Mouse (Mus musculus): ENCODE results near the gene Actl7b. TPM values are rescaled to one million over a fixed set of nuclear protein-coding genes. Genes with fewer than 3 reads are reported as not detected.

Gene Actl7b
- polyA plus RNA-seq (2012; rRNA removed): 0.12 TPM in 1 of 2 replicates, not detected in the other

GRCm38 (mm10) chr4:56741041-56741493, at the start of gene Actl7b:
Gene Actl7b (minus strand): TSS chr4:56741443.
- no peaks in the 10 kb centered on the region for H3K27me3 ChIP-seq (ENCODE audit: control insufficient read depth, insufficient read depth, low read length)
- no peak for TF ChIP-seq POLR2A (IDR thresholded peaks at IDR 0.05; ENCODE audit: low read depth, low read length)
- no peak for TF ChIP-seq CTCF (IDR thresholded peaks at IDR 0.05; ENCODE audit: extremely low read depth, insufficient read depth, insufficient read length, insufficient replicate concordance)
- WGBS: 94% methylated on average over 13 of the region's 13 CpGs
- H3K4me1 ChIP-seq (ENCODE audit: control insufficient read depth, insufficient read depth, insufficient read length): no peaks in the 10 kb centered on the region
- H3K4me3 ChIP-seq (ENCODE audit: extremely low read depth, insufficient read depth, insufficient read length): no peak within 1 kb of the TSS
- no peaks in the 10 kb centered on the region for H3K36me3 ChIP-seq (ENCODE audit: control insufficient read depth, insufficient read depth, low read length)
- DNase-seq (ENCODE audit: low read depth in 1 of 2, low spot score in 2 of 2): no peak
- no peak within 1 kb of the TSS for H3K27ac ChIP-seq (ENCODE audit: insufficient read depth, low read length)

- H3K4me1 ChIP-seq (ENCODE audit: control insufficient read depth, insufficient read depth, insufficient read length): no peaks in the 10 kb centered on the region
- H3K36me3 ChIP-seq (ENCODE audit: control insufficient read depth, insufficient read depth, low read length): peaks cover 55% of the 10 kb centered on the region
- no peaks in the 10 kb centered on the region for H3K27me3 ChIP-seq (ENCODE audit: control insufficient read depth, insufficient read depth, low read length)
- TF ChIP-seq CTCF (IDR thresholded peaks at IDR 0.05; ENCODE audit: extremely low read depth, insufficient read depth, insufficient read length, insufficient replicate concordance) (no peak), POLR2A (IDR thresholded peaks at IDR 0.05; ENCODE audit: low read depth, low read length) (no peak)
- 80% methylated on average over 1 of the region's 1 CpGs for WGBS
- H3K27ac ChIP-seq (ENCODE audit: insufficient read depth, low read length): no peak overlapping the region
- DNase-seq (ENCODE audit: low read depth in 1 of 2, low spot score in 2 of 2): no peak
- no peak overlapping the region for H3K4me3 ChIP-seq (ENCODE audit: extremely low read depth, insufficient read depth, insufficient read length)
Observed at GRCm38 (mm10) chr4:56771065-56771464, 29.8 kb upstream of the Actl7b start.

DNA sequence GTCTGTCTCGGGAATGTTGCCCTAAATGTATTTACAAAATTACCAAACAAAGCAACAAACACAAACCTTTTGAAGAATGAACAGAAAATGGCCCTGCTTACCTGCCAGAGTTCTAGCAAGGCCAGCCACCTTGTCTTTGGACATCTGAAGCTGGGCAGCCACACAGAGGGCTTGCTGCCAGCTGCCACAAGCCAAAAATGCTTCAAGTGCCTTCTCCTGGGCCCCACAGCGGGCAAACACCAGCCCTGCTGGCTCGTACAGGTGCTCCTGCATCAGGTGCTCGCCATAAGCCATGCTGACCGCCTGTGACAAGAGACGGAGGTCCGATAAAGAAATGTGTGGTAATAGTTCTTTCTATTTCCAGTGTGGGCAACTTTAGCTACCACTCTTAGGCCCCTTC, 27.7 kb upstream of the Actl7b start:
- 95% methylated on average over 7 of the region's 7 CpGs for WGBS
- no peak overlapping the region for H3K4me3 ChIP-seq (ENCODE audit: extremely low read depth, insufficient read depth, insufficient read length)
- H3K27ac ChIP-seq (ENCODE audit: insufficient read depth, low read length): no peak overlapping the region
- DNase-seq (ENCODE audit: low read depth in 1 of 2, low spot score in 2 of 2): no peak
- no peaks in the 10 kb centered on the region for H3K4me1 ChIP-seq (ENCODE audit: control insufficient read depth, insufficient read depth, insufficient read length)
- H3K27me3 ChIP-seq (ENCODE audit: control insufficient read depth, insufficient read depth, low read length): no peaks in the 10 kb centered on the region
- H3K36me3 ChIP-seq (ENCODE audit: control insufficient read depth, insufficient read depth, low read length): peaks cover 57% of the 10 kb centered on the region
- TF ChIP-seq CTCF (IDR thresholded peaks at IDR 0.05; ENCODE audit: extremely low read depth, insufficient read depth, insufficient read length, insufficient replicate concordance) (no peak), POLR2A (IDR thresholded peaks at IDR 0.05; ENCODE audit: low read depth, low read length) (no peak)

DNA sequence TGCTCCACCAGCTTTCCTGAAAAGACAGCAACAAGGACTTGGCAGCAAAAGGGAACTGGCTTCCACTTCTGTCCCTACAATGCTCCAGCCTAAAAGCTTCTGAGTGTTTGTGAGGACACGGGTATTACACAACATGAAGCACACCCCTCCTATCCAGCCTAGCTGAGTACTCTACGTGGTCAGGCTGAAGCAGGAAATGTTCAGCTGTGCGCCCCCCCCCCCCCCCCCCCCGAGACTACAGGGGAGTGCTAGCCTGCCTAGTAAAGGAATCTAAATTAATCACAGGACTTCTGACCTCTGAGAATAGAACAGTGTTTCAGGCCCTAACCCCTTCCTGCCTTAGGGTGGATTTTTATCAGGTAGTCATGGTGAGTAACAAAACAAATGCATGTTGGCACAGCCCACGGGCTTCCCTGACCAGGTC, 26.6 kb upstream of the Actl7b start:
- no peak overlapping the region for H3K4me3 ChIP-seq (ENCODE audit: extremely low read depth, insufficient read depth, insufficient read length)

DNA sequence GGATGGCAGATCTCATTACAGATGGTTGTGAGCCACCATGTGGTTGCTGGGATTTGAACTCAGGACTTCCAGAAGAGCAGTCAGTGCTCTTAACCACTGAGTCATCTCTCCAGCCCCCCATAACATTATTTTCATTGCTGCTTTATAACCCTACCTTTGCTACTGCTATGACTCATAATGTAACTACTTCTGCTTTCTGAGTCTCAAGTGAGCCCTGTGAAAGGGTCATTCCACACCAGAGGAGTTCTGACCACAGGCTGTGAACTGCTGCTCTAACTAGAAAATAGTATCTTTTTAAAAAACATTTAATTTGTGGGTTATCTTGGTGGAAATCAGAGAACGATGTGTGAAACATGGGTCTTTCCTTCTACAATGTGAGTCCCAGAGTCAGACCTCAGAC, 16.4 kb upstream of the Actl7b start:
- Histone ChIP-seq H3K36me3 (ENCODE audit: control insufficient read depth, insufficient read depth, low read length) (peaks cover 43% of the 10 kb centered on the region), H3K4me3 (ENCODE audit: extremely low read depth, insufficient read depth, insufficient read length) (no peak overlapping the region), H3K4me1 (ENCODE audit: control insufficient read depth, insufficient read depth, insufficient read length) (no peaks in the 10 kb centered on the region; the same call in 1 of the 2 replicates), H3K27ac (ENCODE audit: insufficient read depth, low read length) (no peak overlapping the region), H3K27me3 (ENCODE audit: control insufficient read depth, insufficient read depth, low read length) (no peaks in the 10 kb centered on the region)
- TF ChIP-seq CTCF (IDR thresholded peaks at IDR 0.05; ENCODE audit: extremely low read depth, insufficient read depth, insufficient read length, insufficient replicate concordance): no peak
- no peak for TF ChIP-seq POLR2A (IDR thresholded peaks at IDR 0.05; ENCODE audit: low read depth, low read length)
- DNase-seq (ENCODE audit: low read depth in 1 of 2, low spot score in 2 of 2): no peak
- 74% methylated on average over 1 of the region's 1 CpGs for WGBS

More for the DNA sequence above, 26.6 kb upstream of the Actl7b start:
- WGBS: 63% methylated on average over 5 of the region's 5 CpGs
- no peaks in the 10 kb centered on the region for H3K4me1 ChIP-seq (ENCODE audit: control insufficient read depth, insufficient read depth, insufficient read length)
- DNase-seq (ENCODE audit: low read depth in 1 of 2, low spot score in 2 of 2): no peak
- H3K27me3 ChIP-seq (ENCODE audit: control insufficient read depth, insufficient read depth, low read length): no peaks in the 10 kb centered on the region
- no peak overlapping the region for H3K27ac ChIP-seq (ENCODE audit: insufficient read depth, low read length)
- H3K36me3 ChIP-seq (ENCODE audit: control insufficient read depth, insufficient read depth, low read length): peaks cover 54% of the 10 kb centered on the region
- TF ChIP-seq POLR2A (IDR thresholded peaks at IDR 0.05; ENCODE audit: low read depth, low read length) (no peak), CTCF (IDR thresholded peaks at IDR 0.05; ENCODE audit: extremely low read depth, insufficient read depth, insufficient read length, insufficient replicate concordance) (no peak)

GRCm38 (mm10) chr4:56756966-56757600, 15.8 kb upstream of the Actl7b start:
- DNase-seq (ENCODE audit: low read depth in 1 of 2, low spot score in 2 of 2): no peak
- 81% methylated on average over 10 of the region's 10 CpGs for WGBS
- Histone ChIP-seq H3K27ac (ENCODE audit: insufficient read depth, low read length) (no peak overlapping the region), H3K4me1 (ENCODE audit: control insufficient read depth, insufficient read depth, insufficient read length) (no peaks in the 10 kb centered on the region; the same call in 1 of the 2 replicates), H3K27me3 (ENCODE audit: control insufficient read depth, insufficient read depth, low read length) (no peaks in the 10 kb centered on the region), H3K4me3 (ENCODE audit: extremely low read depth, insufficient read depth, insufficient read length) (no peak overlapping the region), H3K36me3 (ENCODE audit: control insufficient read depth, insufficient read depth, low read length) (peaks cover 39% of the 10 kb centered on the region)
- no peak for TF ChIP-seq POLR2A (IDR thresholded peaks at IDR 0.05; ENCODE audit: low read depth, low read length)
- TF ChIP-seq CTCF (IDR thresholded peaks at IDR 0.05; ENCODE audit: extremely low read depth, insufficient read depth, insufficient read length, insufficient replicate concordance): no peak

DNA sequence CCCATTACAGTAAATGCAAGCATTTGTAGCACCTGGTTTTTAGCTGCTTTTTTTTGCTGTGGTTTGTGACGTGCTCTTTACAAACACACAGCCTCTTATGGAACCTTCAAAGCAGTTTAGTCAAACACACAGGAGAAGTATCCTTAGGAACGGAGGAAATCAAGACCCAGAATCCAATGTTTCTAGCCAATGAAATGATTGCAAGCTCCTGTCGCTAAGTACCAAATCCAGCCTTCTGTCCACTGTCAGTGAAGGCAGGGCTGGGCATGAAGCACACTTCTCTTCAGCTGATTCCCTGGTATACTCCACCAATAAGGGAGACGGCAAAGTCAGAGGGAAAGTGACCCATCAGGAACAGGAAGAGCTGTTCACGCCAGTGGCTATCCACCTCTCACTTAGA, 14.8 kb upstream of the Actl7b start:
- 88% methylated on average over 5 of the region's 5 CpGs for WGBS
- H3K4me1 ChIP-seq (ENCODE audit: control insufficient read depth, insufficient read depth, insufficient read length): no peaks in the 10 kb centered on the region; the same call in 1 of the 2 replicates
- H3K4me3 ChIP-seq (ENCODE audit: extremely low read depth, insufficient read depth, insufficient read length): no peak overlapping the region
- TF ChIP-seq CTCF (IDR thresholded peaks at IDR 0.05; ENCODE audit: extremely low read depth, insufficient read depth, insufficient read length, insufficient replicate concordance): no peak
- H3K36me3 ChIP-seq (ENCODE audit: control insufficient read depth, insufficient read depth, low read length): peaks cover 45% of the 10 kb centered on the region
- no peak for DNase-seq (ENCODE audit: low read depth in 1 of 2, low spot score in 2 of 2)
- H3K27ac ChIP-seq (ENCODE audit: insufficient read depth, low read length): no peak overlapping the region
- no peaks in the 10 kb centered on the region for H3K27me3 ChIP-seq (ENCODE audit: control insufficient read depth, insufficient read depth, low read length)
